Mouse (Mus musculus) naive thymus-derived CD4-positive, alpha-beta T cell, adult 2 months (primary cell): ENCODE data around the gene Smpdl3a.

Experiments used
- DNase-seq: peaks from one replicate; pipeline ENCODE4 v3.0.0-alpha.2; 2011; ENCODE audit warnings: low read depth

The Smpdl3a gene

DNA sequence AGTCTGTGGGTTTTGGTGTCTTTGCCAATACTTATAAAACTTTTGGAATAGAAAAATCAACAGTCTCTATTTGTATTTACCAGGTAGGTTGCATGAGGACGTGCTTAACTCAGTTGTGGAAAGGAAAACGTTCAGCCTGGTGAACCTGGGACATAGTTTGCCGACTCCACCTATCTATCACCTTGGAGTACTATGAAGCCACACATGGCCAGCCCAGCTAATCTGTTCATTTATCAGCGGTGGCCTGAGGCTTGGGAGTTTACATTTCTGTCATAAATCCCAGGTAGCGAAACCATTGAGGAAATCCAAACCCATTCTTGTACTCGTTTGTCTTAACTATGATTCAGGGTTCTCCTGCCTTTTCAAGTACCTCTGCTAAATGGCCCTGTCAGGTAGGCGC is at the start of gene Smpdl3a:
TSS of gene Smpdl3a (plus strand) at position 318 of the 400 bp plus-strand sequence.
- DNase-seq, result no peak

DNA sequence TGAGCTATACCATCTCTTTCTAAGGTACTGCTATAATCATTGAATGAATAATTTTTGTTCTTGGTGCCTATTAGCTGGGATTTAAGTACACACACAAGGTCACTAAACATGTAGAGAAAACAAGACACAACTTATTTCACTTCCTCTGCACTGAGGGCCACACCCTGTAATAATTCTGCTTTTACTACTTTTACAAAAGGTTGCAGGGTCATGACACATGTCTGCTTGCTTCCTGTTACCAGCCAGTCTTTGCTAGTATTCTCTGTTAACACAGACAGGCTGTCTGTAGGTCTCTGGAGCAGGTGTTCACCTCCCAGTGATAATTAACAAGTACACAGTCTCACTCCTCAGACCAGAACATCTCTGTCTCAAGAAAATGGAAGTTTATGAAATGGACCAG is 48.7 kb upstream of the Smpdl3a start:
- peak; percentile 32 for DNase-seq

DNA sequence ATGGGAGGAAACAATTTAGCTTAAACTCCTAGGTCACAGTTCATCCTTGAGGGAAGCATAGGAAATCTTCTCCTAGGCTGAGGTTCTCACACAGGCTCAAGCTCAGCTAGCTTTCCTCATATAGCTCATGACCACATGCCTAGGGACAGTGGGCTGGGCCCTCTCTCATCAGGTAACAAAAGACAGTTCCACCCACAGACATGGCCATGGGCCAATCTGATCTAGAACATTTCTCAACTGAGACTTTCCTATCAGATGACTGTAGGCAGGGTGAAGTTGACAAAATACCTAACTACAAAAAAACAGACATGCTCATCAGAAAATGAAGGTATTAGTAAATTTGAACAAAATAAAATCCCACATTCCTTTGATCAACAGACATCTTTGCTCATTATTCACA is 47.0 kb upstream of the Smpdl3a start:
- DNase-seq, result no peak

DNA sequence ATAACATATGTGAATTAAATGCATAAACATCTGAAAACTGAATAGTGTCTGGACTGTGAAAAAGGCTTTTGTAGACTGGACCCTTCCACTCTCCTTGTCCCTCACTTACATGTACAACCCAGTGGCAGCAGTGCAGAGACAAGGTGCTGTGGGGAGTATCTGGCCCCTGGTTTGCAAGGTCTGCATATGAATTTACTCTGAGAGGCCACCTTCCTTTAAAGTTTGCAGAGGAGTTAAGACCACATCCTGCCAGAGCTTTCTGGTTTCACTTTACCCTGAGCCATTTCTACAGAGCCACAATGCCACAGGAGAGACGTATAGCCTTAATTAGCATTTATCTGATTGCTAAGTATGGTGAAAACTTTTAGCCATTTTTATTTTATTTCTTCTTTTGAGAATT is 40.8 kb upstream of the Smpdl3a start:
- peak; percentile 82 for DNase-seq

DNA sequence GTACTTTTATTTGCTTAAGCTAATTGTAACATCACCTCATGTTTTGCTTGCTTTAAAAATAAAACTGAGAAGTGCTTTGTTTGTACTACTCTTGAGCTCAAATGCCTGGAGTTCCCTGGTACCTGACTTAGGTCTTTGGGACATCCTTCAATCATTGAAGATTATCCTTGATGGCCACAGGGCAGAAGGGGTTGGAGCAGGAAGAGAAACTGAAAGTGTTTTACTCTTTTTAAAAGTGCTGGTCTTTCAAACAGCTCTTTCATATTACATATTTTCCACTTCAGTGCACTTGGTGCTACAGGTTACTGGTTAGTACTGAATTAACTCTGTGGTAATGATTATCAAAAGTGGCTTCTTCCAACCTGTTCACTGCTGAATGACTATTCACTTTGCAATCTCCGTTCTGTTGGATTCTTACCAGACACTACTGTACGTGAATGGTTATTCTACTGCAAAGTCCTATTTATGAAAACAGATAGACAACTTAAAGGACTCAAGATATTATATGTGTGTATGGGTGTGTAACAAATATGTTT is 38.9 kb upstream of the Smpdl3a start:
- DNase-seq, result no peak

DNA sequence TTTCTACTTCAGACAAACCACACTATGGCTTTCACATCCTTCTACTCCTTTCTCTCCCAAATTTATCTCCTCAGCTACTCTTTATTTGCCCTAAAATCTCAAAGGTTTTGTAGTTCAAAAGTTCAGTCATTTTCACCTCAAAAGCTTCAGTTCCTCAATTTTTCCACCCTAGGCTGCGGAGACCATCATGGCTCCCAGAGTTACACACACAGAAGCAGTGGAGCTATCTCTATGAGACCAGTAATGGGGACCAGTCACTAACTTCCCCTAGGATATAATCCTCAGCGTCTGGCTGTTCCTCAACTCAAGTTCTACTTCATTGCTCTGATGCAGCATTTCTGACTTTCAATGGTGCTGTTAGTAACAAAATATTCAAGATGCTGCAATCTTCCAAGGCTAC is 35.1 kb upstream of the Smpdl3a start:
- no peak for DNase-seq

DNA sequence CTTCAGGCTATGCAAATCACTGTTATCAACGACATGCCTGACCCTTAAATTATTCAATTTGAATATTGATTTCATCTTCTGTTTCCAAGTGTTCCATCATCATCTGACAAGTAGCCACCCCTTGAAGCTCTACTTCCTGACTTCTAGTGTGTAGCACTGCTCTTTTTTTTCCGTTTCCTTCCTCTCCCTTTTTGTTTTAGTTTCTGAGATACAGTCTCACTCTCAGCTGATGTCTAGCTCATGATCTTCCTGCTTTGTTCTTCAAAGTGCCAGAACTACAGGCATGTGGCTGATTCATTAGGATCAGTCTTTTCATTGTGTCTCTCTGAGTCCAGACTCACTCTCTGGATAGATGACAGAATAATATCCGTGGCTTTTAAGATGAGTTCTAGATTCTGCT is 33.4 kb upstream of the Smpdl3a start:
- peak; percentile 59 for DNase-seq

DNA sequence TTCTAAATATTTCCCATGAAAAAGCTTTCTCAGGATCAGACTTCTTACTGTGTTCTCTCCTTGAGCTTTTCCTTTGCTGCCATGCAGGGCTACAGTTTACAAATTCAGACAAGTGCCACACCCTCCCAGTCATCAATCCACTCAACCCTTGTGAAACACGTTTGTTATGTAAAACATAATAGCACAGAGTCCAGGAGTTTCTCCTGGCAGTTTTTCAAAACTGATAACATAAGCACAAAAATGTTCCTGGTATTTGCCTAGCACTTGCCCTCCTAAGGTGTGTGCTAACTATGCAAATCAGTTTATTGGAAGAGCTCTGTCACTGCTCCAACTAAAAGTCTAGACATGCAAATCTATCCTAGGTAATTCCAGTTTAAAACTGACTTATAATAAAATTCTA is 31.1 kb upstream of the Smpdl3a start:
- no peak for DNase-seq

DNA sequence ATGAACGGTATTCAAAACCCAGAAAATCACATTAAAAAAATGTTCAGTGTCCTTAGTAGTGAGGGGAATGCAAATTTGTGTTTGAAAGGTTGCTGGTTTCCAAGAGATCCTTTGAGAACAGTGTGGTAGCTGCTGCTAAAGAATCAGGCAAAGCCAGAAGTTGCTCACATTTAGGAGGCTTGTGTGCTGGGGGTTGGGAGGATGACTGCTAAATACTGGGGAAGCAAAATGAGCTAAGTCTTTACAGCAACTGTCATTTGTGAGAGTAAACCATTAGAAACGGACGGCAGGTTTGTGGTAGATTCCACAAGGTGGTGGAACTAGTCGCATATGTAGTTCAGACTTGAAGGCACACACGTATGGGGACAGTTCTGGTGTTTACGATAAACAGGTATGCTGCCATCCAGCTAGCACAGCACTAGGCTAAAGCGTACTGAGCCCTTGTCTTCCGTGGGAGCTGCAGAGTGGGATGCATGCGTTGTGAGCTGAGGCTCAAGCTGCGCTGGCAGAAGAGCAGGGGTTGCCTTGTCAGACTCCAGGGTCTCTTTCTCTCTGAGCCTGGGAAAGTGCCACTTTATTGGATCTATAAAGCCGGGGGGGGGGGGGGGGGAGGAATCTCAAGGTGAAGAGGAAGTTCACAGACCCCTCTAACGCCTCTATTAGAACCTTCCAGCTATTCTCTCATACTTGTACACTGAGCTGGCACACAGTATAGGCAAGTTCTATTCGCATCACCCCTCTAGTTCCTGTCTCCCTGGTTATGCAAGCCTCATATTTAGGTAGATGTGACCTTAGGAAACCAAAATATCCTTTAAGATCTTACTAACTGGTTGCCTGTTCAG is 10.6 kb upstream of the Smpdl3a start:
- no peak for DNase-seq

DNA sequence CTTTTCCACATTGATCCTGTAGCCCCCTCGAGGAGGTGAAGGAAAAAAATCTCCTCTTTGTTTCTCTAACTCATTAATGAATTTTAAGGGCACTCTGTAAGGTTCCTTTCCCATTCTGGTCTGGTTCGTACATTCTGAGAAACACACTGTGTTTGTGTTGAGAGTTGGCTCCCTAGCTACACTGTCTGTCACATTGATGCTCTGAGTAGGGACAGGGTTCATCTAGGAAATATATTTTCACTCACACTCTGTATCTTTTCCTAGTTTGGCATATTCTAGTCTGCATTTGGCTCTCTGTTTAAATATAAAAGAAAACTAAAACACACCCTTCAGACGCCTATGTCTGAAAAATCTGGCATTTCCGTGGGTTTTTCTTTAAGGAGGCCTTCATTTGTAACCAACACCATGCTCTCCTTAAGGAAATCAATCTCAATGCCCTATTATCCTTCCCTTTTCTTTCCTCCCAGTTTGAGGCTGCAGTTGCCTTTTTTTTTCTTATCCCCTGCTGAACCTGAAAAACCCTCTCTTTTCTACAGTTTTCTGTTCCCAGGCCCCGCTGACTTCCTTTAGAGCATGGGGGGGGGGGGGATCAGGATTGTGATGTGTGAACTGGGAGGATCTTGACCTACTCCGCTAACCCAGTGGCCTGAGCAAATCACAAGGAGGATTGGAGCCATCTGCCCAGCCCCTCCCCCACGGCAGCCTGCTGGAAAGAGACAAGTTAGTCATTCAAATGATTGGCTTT is 9.8 kb upstream of the Smpdl3a start:
- no peak for DNase-seq

DNA sequence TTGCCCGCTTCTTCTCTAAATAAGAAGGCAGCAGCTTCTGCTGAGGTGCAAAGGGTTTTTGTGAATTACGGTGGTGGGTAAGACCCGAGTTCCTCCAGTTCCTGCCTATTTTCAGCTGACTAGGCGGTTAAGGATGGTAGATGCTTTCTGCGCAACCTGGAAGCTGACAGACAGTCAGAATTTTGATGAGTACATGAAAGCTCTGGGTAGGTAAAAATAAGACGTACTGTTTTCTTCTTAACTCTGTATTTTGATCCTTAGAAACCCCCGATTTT is 9.3 kb upstream of the Smpdl3a start, which contains the start of gene Fabp7:
TSS of gene Fabp7 (plus strand) at position 6 of the 275 bp plus-strand sequence.
- no peak for DNase-seq

DNA sequence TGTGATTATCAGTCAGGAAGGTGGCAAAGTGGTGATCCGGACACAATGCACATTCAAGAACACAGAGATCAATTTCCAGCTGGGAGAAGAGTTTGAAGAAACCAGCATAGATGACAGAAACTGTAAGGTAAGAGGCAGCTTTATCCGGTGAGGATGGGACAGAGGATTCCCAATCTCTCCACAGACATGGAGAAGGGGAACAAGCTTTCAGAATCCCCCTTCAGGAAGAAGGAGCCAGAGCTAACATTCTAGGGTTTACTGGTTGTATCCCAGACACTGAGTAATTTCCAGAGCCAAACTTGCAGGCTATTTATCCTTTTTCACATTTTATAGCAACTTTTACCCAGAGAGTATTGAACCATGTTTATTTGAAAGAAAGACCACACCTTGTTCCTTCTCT is 8.6 kb upstream of the Smpdl3a start:
- DNase-seq, result no peak

DNA sequence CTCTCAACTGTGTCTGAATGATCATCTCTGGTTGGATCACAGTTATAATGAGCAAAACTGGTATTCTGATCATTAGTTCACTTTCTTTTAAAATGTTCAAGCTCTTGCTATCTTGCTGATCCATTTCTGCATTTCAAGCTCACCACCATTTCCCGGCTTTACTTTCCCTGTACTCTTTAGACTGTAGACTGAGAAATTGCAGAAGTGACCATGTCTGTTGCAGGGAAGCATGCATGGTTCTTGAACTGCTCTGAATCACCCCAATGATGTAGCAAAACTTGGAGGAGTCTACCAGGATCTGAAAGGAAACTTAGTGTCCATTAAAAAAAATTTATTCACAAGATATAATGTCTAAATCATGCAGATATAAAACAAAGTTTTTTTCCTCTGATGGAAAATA is 1.2 kb upstream of the Smpdl3a start:
- no peak for DNase-seq

DNA sequence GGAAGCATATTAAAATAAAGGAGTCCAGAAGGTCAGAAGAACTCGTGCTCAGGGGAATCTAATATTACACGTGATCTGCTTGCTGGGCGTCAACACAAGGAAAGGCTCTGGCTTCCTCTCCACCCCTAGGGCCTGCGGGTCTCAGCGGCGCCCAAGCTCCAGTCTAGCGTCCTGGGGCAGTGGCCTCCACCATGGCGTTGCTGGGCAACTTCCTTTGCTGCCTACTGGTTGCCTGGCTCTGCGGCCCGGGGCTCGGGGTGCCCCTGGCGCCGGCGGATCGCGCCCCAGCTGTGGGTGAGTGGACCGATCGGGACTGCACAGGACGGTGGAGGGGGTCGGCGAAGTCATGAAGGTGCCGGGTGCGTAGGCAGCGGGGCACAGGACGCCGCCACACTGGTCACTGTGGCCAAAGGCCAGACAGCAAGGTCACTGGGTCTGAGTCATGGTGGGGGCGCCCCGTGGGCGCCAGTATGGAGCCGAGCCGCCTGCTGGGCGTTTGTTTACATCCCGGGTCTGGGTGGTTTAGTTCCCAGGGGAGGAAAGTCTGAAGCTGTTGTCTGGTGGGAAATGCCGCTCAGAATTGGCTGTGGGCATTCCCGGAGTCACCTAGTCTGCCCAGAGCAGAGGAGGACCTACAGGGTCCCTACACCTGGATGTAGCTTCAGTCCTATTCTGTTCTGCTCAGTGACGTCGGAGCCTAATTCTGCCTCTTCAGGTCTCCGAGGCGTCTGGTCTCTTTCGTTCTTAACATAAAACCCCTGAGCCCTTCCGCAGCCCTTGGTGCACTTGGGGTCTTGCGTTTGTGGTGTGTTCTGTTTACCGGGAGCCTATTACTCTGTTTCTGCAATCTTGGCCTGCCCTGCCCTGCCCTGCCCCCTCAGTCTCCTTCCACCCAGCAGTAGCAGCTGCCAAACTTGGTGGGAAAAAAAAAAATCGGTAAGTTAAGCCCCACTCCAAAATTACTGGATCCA is 641 bp downstream of the Smpdl3a start:
- DNase-seq, result peak; percentile 67

DNA sequence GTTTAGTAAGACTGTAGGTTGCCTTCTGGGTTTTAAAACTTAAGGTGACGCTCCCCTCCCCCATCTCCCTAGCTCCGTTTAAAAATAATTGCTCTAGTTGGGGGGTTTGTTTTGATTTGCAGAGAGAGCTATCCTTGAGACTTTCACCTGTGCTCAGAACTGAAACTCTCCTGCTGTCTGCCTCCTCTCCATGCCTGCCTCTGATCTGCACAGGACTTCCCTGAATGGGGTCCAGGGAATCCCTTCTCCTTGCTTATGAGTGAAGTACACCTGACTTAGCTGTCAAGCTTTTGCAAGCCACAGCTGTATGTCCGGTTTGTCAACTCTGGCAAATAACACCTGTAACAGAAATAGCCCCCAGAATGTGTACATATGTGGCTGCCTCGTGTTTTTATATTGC is 1.4 kb downstream of the Smpdl3a start:
- DNase-seq, result peak; percentile 48

DNA sequence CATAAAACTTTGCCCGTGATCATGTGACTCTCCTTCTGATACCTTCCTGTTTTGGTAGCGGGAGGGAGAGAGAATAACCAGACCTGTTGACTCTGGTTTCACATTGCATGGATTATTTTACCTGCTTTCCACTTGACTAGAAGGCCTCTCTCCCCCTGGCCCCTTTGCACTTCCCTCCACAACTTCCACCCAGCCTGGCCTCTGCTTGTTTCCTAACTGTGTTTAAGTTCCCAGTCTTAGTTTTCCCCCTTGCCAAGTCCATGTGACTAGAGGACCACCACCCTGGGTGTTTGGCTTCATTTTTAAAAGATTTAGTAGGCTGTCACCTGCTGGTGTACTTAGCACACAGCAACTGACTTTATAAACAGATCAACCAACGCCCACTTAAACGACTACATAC is 1.9 kb downstream of the Smpdl3a start:
- DNase-seq, result peak; percentile 81

DNA sequence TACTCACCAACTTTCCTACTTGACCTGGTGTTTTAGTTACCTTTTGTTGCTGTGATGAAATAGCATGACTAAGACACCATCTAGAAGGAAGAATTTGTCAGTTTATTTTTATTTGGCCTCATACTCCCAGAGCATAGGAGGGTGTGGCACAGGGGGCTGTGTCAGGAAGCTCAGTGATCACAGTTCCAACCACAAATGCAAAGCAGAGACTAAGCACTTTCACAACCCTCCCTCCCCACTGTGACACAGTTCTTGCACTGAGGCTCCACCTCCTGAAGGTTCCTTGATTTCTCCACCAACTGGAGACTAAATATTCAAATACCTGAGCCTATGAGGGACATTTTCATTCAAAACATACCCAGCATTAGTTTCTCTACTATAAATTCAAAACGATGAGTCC is 5.4 kb downstream of the Smpdl3a start:
- DNase-seq, result peak; percentile 35

DNA sequence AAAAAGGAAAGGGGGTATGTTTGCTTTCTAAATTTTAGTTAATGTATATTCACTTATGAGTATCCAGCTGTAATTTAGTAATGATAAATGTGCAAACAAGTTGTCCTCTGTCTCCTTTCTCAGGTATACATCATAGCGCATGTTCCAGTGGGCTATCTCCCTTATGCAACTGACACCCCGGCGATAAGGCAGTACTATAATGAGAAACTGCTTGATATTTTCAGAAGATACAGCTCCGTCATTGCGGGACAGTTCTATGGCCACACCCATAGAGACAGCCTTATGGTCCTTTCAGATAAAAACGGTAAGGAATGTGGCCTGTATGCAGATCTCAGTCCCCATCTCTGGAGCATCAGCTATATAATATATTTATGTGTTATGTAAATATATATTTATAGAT is 13.6 kb downstream of the Smpdl3a start:
- no peak for DNase-seq

DNA sequence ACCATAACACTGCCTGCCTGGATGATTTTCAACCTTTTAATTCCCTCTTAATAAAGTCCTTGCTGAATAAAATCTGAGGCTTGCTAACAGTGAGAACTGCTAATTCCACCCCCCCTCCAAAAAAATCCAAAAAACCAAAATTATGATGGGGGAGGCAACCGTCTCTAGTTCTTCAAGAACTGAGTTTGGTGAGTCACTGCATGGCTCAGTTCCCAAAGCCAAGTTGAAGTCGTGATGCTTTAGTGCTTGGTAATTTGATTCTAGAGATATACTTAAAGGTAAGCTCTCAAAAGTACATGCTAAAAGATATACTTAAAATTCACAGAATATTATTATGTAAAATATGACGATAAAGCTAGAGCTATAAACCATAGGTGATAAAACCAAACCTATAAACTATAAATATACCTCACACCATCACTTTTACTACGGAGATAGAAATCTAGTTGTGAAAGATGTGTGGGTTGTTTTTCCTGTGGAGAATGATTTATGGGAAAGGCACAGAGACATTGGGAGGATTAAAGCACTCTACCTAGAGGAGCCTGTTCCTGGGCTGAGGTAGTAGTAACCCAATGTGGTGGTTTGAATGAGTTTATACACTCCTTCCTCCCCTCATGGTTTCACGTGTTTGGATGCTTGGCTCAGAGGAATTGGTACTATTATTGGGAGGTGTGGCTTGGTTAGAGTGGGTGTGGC is 18.2 kb downstream of the Smpdl3a start:
- no peak for DNase-seq

DNA sequence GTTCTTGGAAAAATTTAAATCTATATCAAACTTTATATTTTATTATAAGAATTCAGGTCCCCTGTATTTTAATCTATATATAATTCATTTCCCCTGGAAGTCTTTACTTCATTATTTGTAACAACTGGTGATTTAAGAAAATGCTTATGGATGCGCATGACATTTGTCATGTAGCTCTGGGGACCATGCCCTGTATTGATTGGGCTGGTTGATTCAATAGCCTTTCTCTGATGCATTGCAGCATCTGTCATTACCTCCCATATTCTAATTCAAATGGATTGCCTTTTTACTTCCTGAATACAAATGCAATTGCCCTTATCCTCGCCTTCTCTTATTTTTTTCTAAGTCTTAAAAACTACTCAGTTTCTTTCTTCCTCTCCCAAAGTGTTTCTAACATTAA is 20.2 kb downstream of the Smpdl3a start:
- no peak for DNase-seq

DNA sequence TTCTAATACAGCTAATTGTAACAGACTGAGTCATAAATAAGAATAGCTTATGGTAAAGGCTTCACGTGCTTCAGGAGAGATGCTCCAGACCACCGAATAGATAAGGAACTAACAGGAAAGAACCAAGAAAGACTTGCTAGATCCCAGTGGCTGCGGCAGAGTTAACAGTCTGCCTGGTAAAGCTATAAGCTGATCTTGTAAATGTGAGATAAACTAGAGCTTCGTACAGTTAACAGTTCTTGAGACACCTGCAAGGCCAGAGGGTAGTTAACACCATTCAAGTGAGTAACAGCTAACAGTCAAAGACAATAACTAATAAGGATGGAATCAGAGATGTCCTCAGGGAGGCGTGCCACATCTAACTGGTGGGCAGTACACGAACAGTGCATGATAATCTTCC is 21.7 kb downstream of the Smpdl3a start:
- DNase-seq, result no peak

DNA sequence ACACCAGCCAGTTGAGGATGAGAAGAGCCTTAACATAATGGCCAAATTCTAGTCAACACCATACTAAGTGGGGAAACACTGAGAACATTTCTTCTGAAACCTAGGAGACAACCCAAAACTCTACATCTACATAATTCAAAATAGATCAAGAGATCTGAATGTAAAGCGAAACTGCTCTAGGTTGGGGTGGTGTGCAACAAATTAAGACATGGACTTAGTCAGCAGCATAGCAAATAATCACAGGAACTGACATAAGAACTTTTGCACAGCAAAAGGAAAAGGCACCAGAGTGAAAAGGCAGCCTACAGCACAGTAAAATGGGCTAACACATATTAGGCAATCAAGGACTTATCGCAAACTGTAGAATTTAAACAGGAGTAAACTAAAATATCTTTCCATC is 25.1 kb downstream of the Smpdl3a start:
- DNase-seq, result no peak
